Comparison of ENCODE assay signal across 9 mouse cellular contexts in the genomic region with DNA sequence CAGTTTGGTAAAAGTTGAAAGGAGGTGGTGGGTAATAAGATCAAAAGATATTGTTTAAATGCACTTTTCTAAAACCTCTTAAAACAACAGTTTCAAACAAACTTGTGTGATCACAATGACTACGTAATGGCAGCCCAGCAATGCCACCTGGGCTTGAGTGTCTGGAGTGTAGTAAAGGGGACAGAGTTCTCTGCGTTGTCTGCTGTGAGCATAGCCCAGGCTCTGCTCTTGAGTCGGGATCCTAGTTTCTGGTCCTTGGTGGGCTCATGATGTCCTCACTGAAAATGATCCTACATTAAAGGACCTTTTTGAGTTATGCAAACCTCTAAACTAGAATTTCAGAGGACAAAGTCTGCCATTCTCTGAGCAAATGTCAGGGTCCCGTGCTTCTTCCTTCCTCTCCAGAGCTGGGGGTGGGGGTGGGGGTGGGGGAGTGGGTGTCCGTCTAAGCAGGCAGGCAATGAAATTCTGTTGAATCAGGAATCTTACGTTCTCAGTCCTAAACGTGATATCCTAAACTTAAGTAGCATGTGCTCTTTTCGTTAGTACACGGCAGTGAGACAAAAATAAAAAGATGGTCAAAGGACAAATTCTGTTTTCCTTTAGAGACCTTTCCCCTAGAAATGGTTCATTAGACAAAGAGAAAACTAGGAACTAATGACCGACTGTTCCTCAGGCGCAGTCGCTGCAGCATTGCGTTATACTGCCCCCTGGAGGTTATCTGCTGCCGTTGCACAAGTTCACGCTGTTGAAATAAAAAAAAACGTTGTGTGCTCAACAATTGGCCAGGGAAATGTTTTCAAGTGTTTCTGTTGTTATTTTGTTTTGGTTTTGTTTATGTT. TPM values are rescaled to one million over a fixed set of nuclear protein-coding genes. Genes with fewer than 3 reads are reported as not detected.
DNase-seq lines count a peak whose midpoint lies in the region; ATAC-seq and TF ChIP-seq lines count a peak whose summit lies in the region.
"Had no signal": no experiment of that assay in that cellular context is flagged by ENCODE, and none has a peak within 500 bp of the region (broad histone marks: within the 10 kb centered on the region; RNA-seq: fewer than 3 reads in every experiment).

No protein-coding gene starts in this region.

- peak; percentile 62; the same call in 1 of the 2 replicates for TF ChIP-seq CTCF in thymus, adult 2 months (IDR thresholded peaks at IDR 0.05; ENCODE audit: borderline replicate concordance, control insufficient read depth, extremely low read depth, insufficient read depth, low read length, poor library complexity)
- TF ChIP-seq CTCF in hindbrain, postnatal 0 days (IDR thresholded peaks at IDR 0.05; ENCODE audit: low read depth) = peak; percentile 97

- H3K36me3 ChIP-seq in thymus, adult 2 months (ENCODE audit: control insufficient read depth, insufficient read depth, low read length) = no peaks in the 10 kb centered on the region
- H3K36me3 ChIP-seq in forebrain, embryonic 15.5 days = no peaks in the 10 kb centered on the region
- H3K36me3 ChIP-seq in hindbrain, postnatal 0 days (ENCODE audit: insufficient read depth, low read length) = no peaks in the 10 kb centered on the region
- H3K36me3 ChIP-seq in splenic B cell, adult 2 months (ENCODE audit: control insufficient read depth, insufficient read depth, low read length, poor library complexity, severe bottlenecking) = no peaks in the 10 kb centered on the region

- no peaks in the 10 kb centered on the region for H3K4me1 ChIP-seq in thymus, adult 2 months (replicated peaks; ENCODE audit: control insufficient read depth, insufficient read depth, low read length)
- H3K4me1 ChIP-seq in forebrain, embryonic 15.5 days = 0 out of 2 replicates have a peak, but pooled peaks cover 2% of the 10 kb centered on the region
- H3K4me1 ChIP-seq in hindbrain, postnatal 0 days (ENCODE audit: insufficient read depth, low read length) = no peaks in the 10 kb centered on the region

- no peak for TF ChIP-seq POLR2A in thymus, adult 2 months (IDR thresholded peaks at IDR 0.05; ENCODE audit: control insufficient read depth, extremely low read depth, insufficient read depth, low read length, poor library complexity)

- peak overlapping the region; percentile 40 for H3K9ac ChIP-seq in forebrain, embryonic 15.5 days (replicated peaks)
- peak overlapping the region; percentile 30; the same call in 1 of the 2 replicates for H3K9ac ChIP-seq in hindbrain, postnatal 0 days (replicated peaks; ENCODE audit: low read length)

- H3K27me3 ChIP-seq in thymus, adult 2 months (ENCODE audit: control insufficient read depth, insufficient read depth, low read length) = no peaks in the 10 kb centered on the region
- H3K27me3 ChIP-seq in forebrain, embryonic 15.5 days = no peaks in the 10 kb centered on the region
- H3K27me3 ChIP-seq in hindbrain, postnatal 0 days (ENCODE audit: insufficient read depth, low read length) = no peaks in the 10 kb centered on the region
- no peaks in the 10 kb centered on the region for H3K27me3 ChIP-seq in splenic B cell, adult 2 months (ENCODE audit: control insufficient read depth, insufficient read depth, low read length, poor library complexity, severe bottlenecking)

- 7% methylated on average over 16 of the region's 16 CpGs for WGBS in thymus, adult 2 months
- 8% methylated on average over 16 of the region's 16 CpGs for WGBS in forebrain, embryonic 15.5 days
- WGBS in hindbrain, postnatal 0 days = 5% methylated on average over 16 of the region's 16 CpGs

- ATAC-seq in forebrain, embryonic 15.5 days (replicated peaks) = peak; percentile 76
- ATAC-seq in hindbrain, postnatal 0 days = peak; percentile 84

- H3K27ac ChIP-seq in thymus, adult 2 months (ENCODE audit: control insufficient read depth, insufficient read depth, low read length) = no peak overlapping the region
- H3K27ac ChIP-seq in forebrain, embryonic 15.5 days (replicated peaks) = no peak overlapping the region
- no peak overlapping the region for H3K27ac ChIP-seq in hindbrain, postnatal 0 days

- H3K9me3 ChIP-seq in forebrain, embryonic 15.5 days = no peaks in the 10 kb centered on the region
- no peaks in the 10 kb centered on the region for H3K9me3 ChIP-seq in hindbrain, postnatal 0 days (ENCODE audit: low read length)

- no peak overlapping the region for H3K4me3 ChIP-seq in thymus, adult 2 months (ENCODE audit: control insufficient read depth, insufficient read depth, low read length)
- peak overlapping the region; percentile 33 for H3K4me3 ChIP-seq in forebrain, embryonic 15.5 days
- H3K4me3 ChIP-seq in hindbrain, postnatal 0 days (ENCODE audit: low read length) = peak overlapping the region; percentile 32
- H3K4me3 ChIP-seq: erythroblast, embryonic 14.5 days had no signal

- peak overlapping the region; percentile 44 for H3K4me2 ChIP-seq in forebrain, embryonic 15.5 days (replicated peaks)
- peak overlapping the region; percentile 59 for H3K4me2 ChIP-seq in hindbrain, postnatal 0 days (ENCODE audit: low read depth, low read length)

- peak; percentile 43 for DNase-seq in thymus, adult 2 months
- no peak for DNase-seq in thymus, adult 18-20 months
- DNase-seq in cerebellum, adult 11 months = peak; percentile 28
- DNase-seq in hindbrain, postnatal 0 days (ENCODE audit: low spot score) = peak; percentile 90
- peak; percentile 63 for DNase-seq in left cerebral cortex, postnatal 4 days
- DNase-seq in mesoderm, embryonic 11.5 days (ENCODE audit: low read depth, low spot score) = peak; percentile 86
- DNase-seq in splenic B cell, adult 2 months (ENCODE audit: low read depth, low spot score) = peak; percentile 63

- intact Hi-C loops in left cerebral cortex, postnatal 4 days (cut with DNase I) = loop anchor here (5.0 to 10.0 kb wide), 2 partner anchors 189 to 286 kb away; a partner anchor contains a TSS

RNA-seq across cellular contexts. Expression of a gene that starts 24.5 kb away (rescaled TPM):
- polyA plus RNA-seq in thymus, adult 2 months (2012; rRNA removed) = 0.40 and 0.49 TPM in 2 replicates
- polyA plus RNA-seq in forebrain, embryonic 15.5 days (2015; fragmentation: Nextera tagmentation; extraction: Ambion mirVana) = 81.0 and 90.4 TPM in 2 replicates
- 47.8 and 53.3 TPM in 2 replicates for total RNA-seq in hindbrain, postnatal 0 days (2014; rRNA removed)
- polyA plus RNA-seq in hindbrain, postnatal 0 days (2015; fragmentation: Nextera tagmentation; extraction: Ambion mirVana) = 109 and 118 TPM in 2 replicates
- total RNA-seq in left cerebral cortex, postnatal 4 days (2021) = 100 to 1,000 TPM; 145 to 155 TPM
- polyA plus RNA-seq: erythroblast, embryonic 14.5 days had no signal

Comparison
In these comparisons a context has a peak if more than half of its experiments do, and no peak if none do; other contexts are left out.
1. DNase-seq: peak in thymus, adult 2 months (single experiment), cerebellum, adult 11 months (single experiment), hindbrain, postnatal 0 days (single experiment), left cerebral cortex, postnatal 4 days (single experiment), mesoderm, embryonic 11.5 days (single experiment) and splenic B cell, adult 2 months (single experiment); none in thymus, adult 18-20 months (0 of 2).
2. RNA of a gene that starts 24.5 kb away (polyA plus RNA-seq): 109 to 118 TPM in hindbrain, postnatal 0 days and 81.0 to 90.4 TPM in forebrain, embryonic 15.5 days; 0.40 to 0.49 TPM in thymus, adult 2 months; every median in the first group is over 10 times any median in the second.